Mouse (Mus musculus): ENCODE measurements around the gene Scd2. TPM values are rescaled to one million over a fixed set of nuclear protein-coding genes. Genes with fewer than 3 reads are reported as not detected.

Gene Scd2
- polyA plus RNA-seq, 1 experiment, result 329 TPM

GRCm38 (mm10) chr19:44284025-44284695, 9.3 kb upstream of the Scd2 start:
- Histone ChIP-seq H3K4me1 (ENCODE audit: control insufficient read depth, insufficient read depth, low read length) (peaks cover 18% of the 10 kb centered on the region), H3K4me3 (ENCODE audit: low read depth, low read length) (peak overlapping the region; percentile 79), H3K27me3 (ENCODE audit: control insufficient read depth, insufficient read depth, low read length, poor library complexity, severe bottlenecking) (no peaks in the 10 kb centered on the region), H3K9ac (ENCODE audit: low read depth, poor library complexity, severe bottlenecking) (peak overlapping the region; percentile 70), H3K36me3 (ENCODE audit: control insufficient read depth, insufficient read depth, low read length, poor library complexity, severe bottlenecking) (no peaks in the 10 kb centered on the region), H3K9me3 (replicated peaks; ENCODE audit: control insufficient read depth, insufficient read depth, low read length, poor library complexity, severe bottlenecking) (no peaks in the 10 kb centered on the region), H3K27ac (ENCODE audit: insufficient read depth, low read length) (peak overlapping the region; percentile 94)
- TF ChIP-seq CTCF (IDR thresholded peaks at IDR 0.05; ENCODE audit: low read depth, low read length) (no peak), EP300 (IDR thresholded peaks at IDR 0.05; ENCODE audit: insufficient read depth, low read depth, low read length) (peak; percentile 91), POLR2A (IDR thresholded peaks at IDR 0.05; ENCODE audit: insufficient read depth, low read length) (peak; percentile 24)

- H3K27ac ChIP-seq (ENCODE audit: insufficient read depth, low read length), result peak overlapping the region; percentile 94
Measured at GRCm38 (mm10) chr19:44284723-44285122, 8.8 kb upstream of the Scd2 start.

GRCm38 (mm10) chr19:44285554-44285953, 7.9 kb upstream of the Scd2 start:
- no peak overlapping the region for H3K27ac ChIP-seq (ENCODE audit: insufficient read depth, low read length)
- H3K4me3 ChIP-seq (ENCODE audit: low read depth, low read length), result no peak overlapping the region
- H3K9ac ChIP-seq (ENCODE audit: low read depth, poor library complexity, severe bottlenecking), result no peak overlapping the region
- H3K27me3 ChIP-seq (ENCODE audit: control insufficient read depth, insufficient read depth, low read length, poor library complexity, severe bottlenecking), result no peaks in the 10 kb centered on the region
- peaks cover 17% of the 10 kb centered on the region for H3K4me1 ChIP-seq (ENCODE audit: control insufficient read depth, insufficient read depth, low read length)
- H3K36me3 ChIP-seq (ENCODE audit: control insufficient read depth, insufficient read depth, low read length, poor library complexity, severe bottlenecking), result no peaks in the 10 kb centered on the region
- no peak for TF ChIP-seq EP300 (IDR thresholded peaks at IDR 0.05; ENCODE audit: insufficient read depth, low read depth, low read length)
- TF ChIP-seq CTCF (IDR thresholded peaks at IDR 0.05; ENCODE audit: low read depth, low read length), result no peak
- no peak for TF ChIP-seq POLR2A (IDR thresholded peaks at IDR 0.05; ENCODE audit: insufficient read depth, low read length)
- H3K9me3 ChIP-seq (replicated peaks; ENCODE audit: control insufficient read depth, insufficient read depth, low read length, poor library complexity, severe bottlenecking), result no peaks in the 10 kb centered on the region

More at GRCm38 (mm10) chr19:44284723-44285122, 8.8 kb upstream of the Scd2 start:
- Histone ChIP-seq H3K4me3 (ENCODE audit: low read depth, low read length) (peak overlapping the region; percentile 79), H3K9ac (ENCODE audit: low read depth, poor library complexity, severe bottlenecking) (peak overlapping the region; percentile 62), H3K36me3 (ENCODE audit: control insufficient read depth, insufficient read depth, low read length, poor library complexity, severe bottlenecking) (no peaks in the 10 kb centered on the region), H3K4me1 (ENCODE audit: control insufficient read depth, insufficient read depth, low read length) (peaks cover 18% of the 10 kb centered on the region), H3K9me3 (replicated peaks; ENCODE audit: control insufficient read depth, insufficient read depth, low read length, poor library complexity, severe bottlenecking) (no peaks in the 10 kb centered on the region), H3K27me3 (ENCODE audit: control insufficient read depth, insufficient read depth, low read length, poor library complexity, severe bottlenecking) (no peaks in the 10 kb centered on the region)
- TF ChIP-seq POLR2A (IDR thresholded peaks at IDR 0.05; ENCODE audit: insufficient read depth, low read length), result peak; percentile 3
- no peak for TF ChIP-seq CTCF (IDR thresholded peaks at IDR 0.05; ENCODE audit: low read depth, low read length)

GRCm38 (mm10) chr19:44286109-44286508, 7.4 kb upstream of the Scd2 start:
- Histone ChIP-seq H3K9ac (ENCODE audit: low read depth, poor library complexity, severe bottlenecking) (no peak overlapping the region), H3K4me3 (ENCODE audit: low read depth, low read length) (no peak overlapping the region), H3K4me1 (ENCODE audit: control insufficient read depth, insufficient read depth, low read length) (peaks cover 16% of the 10 kb centered on the region), H3K9me3 (replicated peaks; ENCODE audit: control insufficient read depth, insufficient read depth, low read length, poor library complexity, severe bottlenecking) (no peaks in the 10 kb centered on the region), H3K27me3 (ENCODE audit: control insufficient read depth, insufficient read depth, low read length, poor library complexity, severe bottlenecking) (no peaks in the 10 kb centered on the region), H3K36me3 (ENCODE audit: control insufficient read depth, insufficient read depth, low read length, poor library complexity, severe bottlenecking) (no peaks in the 10 kb centered on the region), H3K27ac (ENCODE audit: insufficient read depth, low read length) (no peak overlapping the region)
- no peak for TF ChIP-seq POLR2A (IDR thresholded peaks at IDR 0.05; ENCODE audit: insufficient read depth, low read length)
- no peak for TF ChIP-seq CTCF (IDR thresholded peaks at IDR 0.05; ENCODE audit: low read depth, low read length)
- TF ChIP-seq EP300 (IDR thresholded peaks at IDR 0.05; ENCODE audit: insufficient read depth, low read depth, low read length), result no peak

GRCm38 (mm10) chr19:44287415-44288110, 5.9 kb upstream of the Scd2 start:
- no peak for TF ChIP-seq CTCF (IDR thresholded peaks at IDR 0.05; ENCODE audit: low read depth, low read length)
- no peak for TF ChIP-seq EP300 (IDR thresholded peaks at IDR 0.05; ENCODE audit: insufficient read depth, low read depth, low read length)
- no peak for TF ChIP-seq POLR2A (IDR thresholded peaks at IDR 0.05; ENCODE audit: insufficient read depth, low read length)
- no peaks in the 10 kb centered on the region for H3K9me3 ChIP-seq (replicated peaks; ENCODE audit: control insufficient read depth, insufficient read depth, low read length, poor library complexity, severe bottlenecking)
- peaks cover 12% of the 10 kb centered on the region for H3K4me1 ChIP-seq (ENCODE audit: control insufficient read depth, insufficient read depth, low read length)
- no peak overlapping the region for H3K9ac ChIP-seq (ENCODE audit: low read depth, poor library complexity, severe bottlenecking)
- H3K27me3 ChIP-seq (ENCODE audit: control insufficient read depth, insufficient read depth, low read length, poor library complexity, severe bottlenecking), result no peaks in the 10 kb centered on the region
- no peaks in the 10 kb centered on the region for H3K36me3 ChIP-seq (ENCODE audit: control insufficient read depth, insufficient read depth, low read length, poor library complexity, severe bottlenecking)
- H3K27ac ChIP-seq (ENCODE audit: insufficient read depth, low read length), result no peak overlapping the region
- no peak overlapping the region for H3K4me3 ChIP-seq (ENCODE audit: low read depth, low read length)

GRCm38 (mm10) chr19:44292083-44292482, 1.4 kb upstream of the Scd2 start:
- TF ChIP-seq POLR2A (IDR thresholded peaks at IDR 0.05; ENCODE audit: insufficient read depth, low read length) (no peak), CTCF (IDR thresholded peaks at IDR 0.05; ENCODE audit: low read depth, low read length) (no peak), EP300 (IDR thresholded peaks at IDR 0.05; ENCODE audit: insufficient read depth, low read depth, low read length) (no peak)

More at GRCm38 (mm10) chr19:44292083-44292482, 1.4 kb upstream of the Scd2 start:
- H3K36me3 ChIP-seq (ENCODE audit: control insufficient read depth, insufficient read depth, low read length, poor library complexity, severe bottlenecking), result peaks cover 21% of the 10 kb centered on the region
- no peaks in the 10 kb centered on the region for H3K9me3 ChIP-seq (replicated peaks; ENCODE audit: control insufficient read depth, insufficient read depth, low read length, poor library complexity, severe bottlenecking)
- H3K27me3 ChIP-seq (ENCODE audit: control insufficient read depth, insufficient read depth, low read length, poor library complexity, severe bottlenecking), result no peaks in the 10 kb centered on the region
- H3K9ac ChIP-seq (ENCODE audit: low read depth, poor library complexity, severe bottlenecking), result peak overlapping the region; percentile 85; the same call in 1 of the 2 replicates
- no peak overlapping the region for H3K4me3 ChIP-seq (ENCODE audit: low read depth, low read length)
- no peaks in the 10 kb centered on the region for H3K4me1 ChIP-seq (ENCODE audit: control insufficient read depth, insufficient read depth, low read length)
- H3K27ac ChIP-seq (ENCODE audit: insufficient read depth, low read length), result peak overlapping the region; percentile 11; the same call in 1 of the 2 replicates
